Mouse (Mus musculus): ENCODE measurements around the gene Qprt.
A peak's percentile ranks its signal among the peaks of the same experiment; 100 is the strongest.

The Qprt gene

GRCm38 (mm10) chr7:127133125-127133524 lies 11.1 kb upstream of the Qprt start:
- DNase-seq (ENCODE audit: low spot score) = no peak

DNA sequence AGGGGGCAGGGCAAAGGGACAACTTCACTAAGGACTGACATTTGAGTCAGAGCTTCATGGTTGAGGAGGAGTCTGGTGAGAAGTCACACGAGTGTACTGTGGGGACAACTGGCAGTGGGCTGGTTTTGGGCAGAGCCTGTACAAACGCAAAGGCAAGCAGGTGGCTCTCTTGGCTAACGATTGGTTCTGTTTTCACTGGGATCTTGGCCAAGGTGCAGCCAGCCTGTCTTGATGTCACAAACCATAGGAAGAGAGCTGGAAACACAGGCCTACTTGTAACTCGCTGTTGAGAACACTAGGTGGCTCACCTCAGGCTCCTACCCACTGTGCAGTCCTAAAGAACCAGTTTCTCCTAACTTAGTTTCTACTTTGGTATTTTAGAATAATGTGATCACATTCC lies 7.6 kb upstream of the Qprt start:
- peak; percentile 83 for DNase-seq (ENCODE audit: low spot score)

DNA sequence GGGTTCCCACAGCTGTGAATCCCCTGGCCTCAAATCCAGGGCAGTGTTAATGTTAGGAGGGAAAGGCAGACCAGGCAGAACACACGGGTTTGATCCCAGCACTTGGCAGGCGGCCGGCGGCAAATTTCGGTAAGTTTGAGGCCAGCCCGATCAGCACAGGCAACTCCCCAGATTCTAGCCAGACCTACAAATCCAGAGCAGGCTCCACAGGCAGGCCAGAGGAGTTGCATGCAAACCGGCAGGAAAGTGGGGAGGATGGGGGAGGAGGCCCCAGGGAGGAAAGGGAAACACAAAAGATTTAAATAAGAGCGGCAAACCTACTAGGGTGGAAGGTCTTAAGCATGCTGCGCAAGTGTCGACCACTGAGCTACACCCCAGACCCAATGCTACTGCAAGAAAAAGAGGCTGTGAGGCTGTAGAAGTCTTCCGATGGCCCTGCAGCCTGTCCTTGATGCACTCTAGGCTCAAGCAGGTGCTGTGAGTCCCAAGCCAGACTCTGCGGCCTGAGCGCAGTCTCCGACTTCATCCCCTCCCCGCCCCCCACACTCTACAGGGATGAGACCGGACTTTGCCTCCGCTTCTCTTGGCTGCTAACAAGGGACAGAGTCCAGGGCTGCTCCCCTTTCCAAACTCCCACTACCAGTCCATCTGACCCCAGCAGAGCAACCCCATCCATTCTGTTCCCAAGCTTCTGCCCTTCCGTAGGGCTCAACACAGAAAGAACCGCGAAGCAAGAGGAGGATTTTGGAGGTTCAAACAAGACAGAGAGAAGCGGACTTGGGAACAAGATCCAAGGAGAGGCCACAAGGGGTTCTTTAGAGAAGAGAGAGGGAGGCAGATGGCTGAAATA lies 740 bp downstream of the Qprt start:
- no peak for DNase-seq (ENCODE audit: low spot score)

- DNase-seq (ENCODE audit: low spot score) = no peak
These were observed 3.2 kb downstream of the Qprt start for GRCm38 (mm10) chr7:127118671-127119445.

GRCm38 (mm10) chr7:127117948-127118347 lies 4.1 kb downstream of the Qprt start:
- DNase-seq (ENCODE audit: low spot score) = peak; percentile 74

DNA sequence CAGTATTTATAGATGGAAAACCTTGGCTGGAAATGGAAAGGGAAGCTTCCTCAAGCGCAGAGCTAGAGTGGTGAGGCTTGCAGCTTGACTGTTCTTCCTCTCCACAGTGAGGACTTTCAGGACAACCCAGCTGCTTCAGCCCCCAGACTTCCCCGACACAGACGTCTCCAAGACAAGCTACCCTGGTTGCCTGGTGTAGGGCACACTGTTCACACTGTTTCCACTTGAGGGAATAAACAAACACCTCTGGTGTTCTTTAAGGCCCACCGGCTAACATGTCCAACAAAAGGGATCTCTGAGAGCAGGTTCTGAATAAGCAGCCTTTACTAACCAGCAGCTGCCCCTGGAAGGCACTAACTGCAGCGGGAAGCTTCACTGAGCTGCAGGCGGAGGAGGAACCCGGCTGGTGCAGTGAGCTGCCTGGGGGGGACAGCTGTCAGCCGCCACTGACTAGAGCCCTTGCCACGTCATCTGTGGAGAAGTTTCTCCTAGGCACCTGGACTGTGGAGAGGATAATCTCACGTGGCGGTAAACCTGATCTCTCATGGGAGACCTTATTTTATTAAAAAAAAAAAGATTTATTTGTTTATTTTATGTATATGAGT lies 5.6 kb downstream of the Qprt start:
- DNase-seq (ENCODE audit: low spot score) = no peak

DNA sequence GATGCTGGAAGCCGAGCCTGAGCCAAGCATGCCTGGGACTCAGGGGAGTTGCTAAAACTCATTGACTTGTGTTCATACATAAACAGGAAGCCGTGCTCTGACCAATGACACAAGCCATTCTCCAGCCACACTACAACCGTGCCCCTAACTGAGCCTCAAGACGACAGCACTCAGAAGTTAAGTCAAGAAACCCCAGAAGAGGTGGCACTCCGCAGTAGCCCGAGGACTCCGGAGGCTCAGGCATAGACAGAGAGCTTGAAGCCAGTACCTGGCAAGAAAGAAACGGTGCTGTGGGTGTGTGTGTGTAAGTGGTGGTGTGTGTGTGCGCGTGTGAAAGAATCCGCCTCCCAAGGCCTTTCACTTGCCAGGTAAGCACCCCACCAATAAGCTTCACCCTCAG lies 7.1 kb downstream of the Qprt start:
- DNase-seq (ENCODE audit: low spot score) = no peak

GRCm38 (mm10) chr7:127113614-127114259 lies 8.3 kb downstream of the Qprt start:
- DNase-seq (ENCODE audit: low spot score) = peak; percentile 68

DNA sequence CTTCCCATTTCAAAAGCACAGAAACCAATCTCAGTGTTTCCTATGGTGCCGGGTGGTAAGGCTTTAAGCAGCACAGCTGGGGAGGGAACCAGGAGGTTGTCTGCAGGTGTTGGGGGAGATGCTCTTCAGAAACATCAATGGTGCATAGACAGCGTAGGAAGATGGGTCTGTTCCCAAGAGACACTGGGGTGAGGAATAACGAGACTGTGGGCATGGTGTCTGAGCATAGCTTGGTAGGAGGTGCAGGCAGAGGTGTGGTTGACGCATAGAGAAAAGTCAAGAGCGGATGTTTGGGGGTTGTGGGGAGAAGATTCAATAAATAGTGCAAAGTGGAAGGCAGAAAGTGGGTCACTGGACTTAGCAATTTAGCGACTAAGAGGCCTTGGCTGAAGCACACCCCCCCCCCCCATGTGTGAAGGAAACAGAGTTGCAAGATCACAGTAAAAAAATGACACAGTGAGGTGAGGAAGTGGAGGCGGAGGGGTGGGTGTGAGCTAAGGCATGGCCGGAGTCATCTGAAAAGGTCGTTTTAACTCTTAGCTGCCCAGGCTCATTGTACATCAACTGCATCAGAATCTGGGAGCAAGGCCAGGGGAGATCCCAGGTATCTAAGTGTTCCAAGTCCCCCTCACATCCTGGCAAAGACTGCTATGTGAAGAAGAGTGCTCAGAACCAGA lies 9.0 kb downstream of the Qprt start:
- no peak for DNase-seq (ENCODE audit: low spot score)

DNA sequence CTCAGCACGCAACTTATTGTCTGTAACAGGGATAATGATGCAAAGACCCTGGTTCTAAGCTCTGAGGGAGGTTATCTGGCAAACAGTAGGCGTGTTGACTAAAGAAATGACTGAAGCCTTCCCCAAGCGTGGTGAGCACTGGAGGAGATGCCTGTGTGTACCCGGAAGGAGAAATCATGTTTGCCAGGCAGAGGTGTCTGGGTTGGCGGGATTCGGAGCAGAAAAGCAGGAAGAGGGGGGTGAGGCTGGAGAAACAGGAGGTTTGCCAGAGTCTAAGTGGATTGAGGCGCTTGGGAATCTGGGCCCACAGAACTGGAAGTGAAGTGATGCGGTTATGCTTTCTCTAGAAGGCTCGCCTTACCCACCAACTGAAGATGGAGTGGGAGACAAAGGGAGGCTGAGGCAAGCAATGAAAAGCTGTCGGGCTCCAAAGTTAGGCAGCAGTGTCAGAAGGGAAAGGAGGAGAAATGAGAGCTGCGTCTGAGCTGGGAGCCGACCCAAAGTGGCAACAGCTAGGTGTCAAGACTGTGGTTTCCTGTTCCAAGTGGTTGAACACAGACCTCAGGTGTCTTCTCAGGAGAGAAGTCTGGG lies 9.7 kb downstream of the Qprt start:
- DNase-seq (ENCODE audit: low spot score) = no peak

GRCm38 (mm10) chr7:127111461-127111860 lies 10.6 kb downstream of the Qprt start:
- peak; percentile 66 for DNase-seq (ENCODE audit: low spot score)

GRCm38 (mm10) chr7:127110239-127111007 lies 11.6 kb downstream of the Qprt start:
- peak; percentile 83 for DNase-seq (ENCODE audit: low spot score)

DNA sequence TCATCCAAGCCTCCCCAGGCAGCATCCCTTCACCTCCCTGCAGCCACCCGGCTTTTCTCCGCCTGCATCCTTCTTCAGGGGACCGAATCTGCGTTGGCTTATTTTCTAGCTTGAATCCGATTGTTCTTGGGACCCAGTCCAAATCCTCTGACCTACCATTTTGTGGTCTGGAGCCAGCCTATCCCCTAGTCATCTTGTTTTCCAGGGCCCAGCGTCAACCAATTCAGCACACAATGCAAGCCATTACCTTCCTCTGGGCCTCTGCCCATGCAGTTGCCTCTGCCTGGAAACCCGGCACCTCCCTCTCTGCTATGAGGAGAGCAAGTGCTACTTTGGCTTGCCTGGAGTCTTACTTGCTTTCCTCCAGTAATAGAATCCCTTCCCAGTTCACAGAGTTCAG lies 16.5 kb downstream of the Qprt start:
- DNase-seq (ENCODE audit: low spot score) = no peak

- DNase-seq (ENCODE audit: low spot score) = peak; percentile 95
These were observed 17.3 kb downstream of the Qprt start for GRCm38 (mm10) chr7:127104560-127105332.

DNA sequence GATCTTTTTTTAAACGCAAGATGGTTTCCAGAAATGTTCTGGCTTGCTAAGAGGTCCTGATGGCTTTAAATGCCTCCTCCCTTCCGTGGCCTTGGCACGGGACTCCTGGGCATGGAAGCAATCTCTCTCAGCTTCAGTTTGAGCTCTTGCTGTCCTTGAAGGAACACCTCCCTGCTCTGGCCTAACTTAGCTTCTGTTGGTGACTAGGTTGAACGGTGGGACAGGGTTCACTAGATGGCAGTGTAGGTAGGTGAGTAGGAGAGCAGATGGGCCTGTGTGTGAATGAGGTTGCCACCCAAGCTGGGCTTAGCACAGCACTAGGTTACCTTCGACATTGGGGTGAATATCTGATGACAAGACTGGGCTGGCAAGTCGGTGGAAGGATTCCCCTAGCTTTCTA lies 18.1 kb downstream of the Qprt start:
- DNase-seq (ENCODE audit: low spot score) = no peak

- no peak for DNase-seq (ENCODE audit: low spot score)
These were observed 19.9 kb downstream of the Qprt start for GRCm38 (mm10) chr7:127102148-127102547.

DNA sequence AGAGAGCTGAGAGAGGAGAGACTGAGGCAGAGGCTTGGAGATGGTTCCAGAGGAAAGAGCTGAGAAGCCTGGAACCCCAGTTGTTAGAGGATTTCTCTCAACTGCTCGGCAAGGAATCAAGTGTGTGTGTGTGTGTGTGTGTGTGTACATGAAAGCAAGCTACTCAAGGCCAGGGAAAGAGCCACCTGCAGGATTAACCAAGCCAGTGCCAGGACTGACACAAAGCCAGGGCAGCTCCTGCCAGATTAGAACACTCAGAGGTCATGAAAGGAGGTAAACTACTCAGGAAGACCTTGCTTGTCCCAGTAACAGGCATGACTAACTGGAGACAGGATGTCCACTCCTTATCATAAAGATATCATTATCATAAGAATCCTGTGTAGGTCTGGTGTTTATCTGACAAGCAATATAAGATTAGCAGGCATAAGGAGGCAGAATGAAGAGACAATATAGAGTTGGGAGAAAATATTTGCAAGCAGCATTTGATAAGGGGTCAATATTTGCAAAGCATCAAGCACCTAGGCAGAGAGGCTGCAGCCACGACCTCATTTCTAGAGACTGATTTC lies 20.5 kb downstream of the Qprt start:
- peak; percentile 46 for DNase-seq (ENCODE audit: low spot score)

GRCm38 (mm10) chr7:127099528-127099927 lies 22.5 kb downstream of the Qprt start:
- no peak for DNase-seq (ENCODE audit: low spot score)

DNA sequence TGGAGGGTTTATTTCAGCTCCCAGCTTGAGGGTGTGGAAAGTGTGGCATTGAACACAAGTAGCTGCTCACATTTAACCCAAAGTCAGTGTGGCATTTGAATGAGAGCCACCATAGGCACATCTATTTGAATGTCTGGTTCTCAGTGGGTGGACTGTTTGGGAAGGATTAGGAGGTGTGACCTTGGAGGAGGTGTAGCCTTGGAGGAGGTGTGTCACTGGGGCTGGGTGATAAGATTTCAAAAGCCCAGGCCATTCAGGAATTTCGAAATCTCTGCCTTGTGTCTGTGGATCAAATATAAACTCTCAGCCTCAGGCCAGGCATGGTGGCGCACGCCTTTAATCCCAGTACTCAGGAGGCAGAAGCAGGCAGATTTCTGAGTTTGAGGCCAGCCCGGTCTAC lies 23.1 kb downstream of the Qprt start:
- no peak for DNase-seq (ENCODE audit: low spot score)
